Mouse (Mus musculus): Measurements from ENCODE around the gene Pspc1. TPM values are rescaled to one million over a fixed set of nuclear protein-coding genes. Genes with fewer than 3 reads are reported as not detected.
"Not testable (repeated sequence)": the region's sequence is repeated elsewhere in the genome, so short reads cannot be mapped to it uniquely, and the experiment has no call there.

Pspc1 gene
- total RNA-seq (2015) (49.9 and 53.3 TPM in 2 replicates), total RNA-seq (2017) (119 and 174 TPM in 2 replicates)

DNA sequence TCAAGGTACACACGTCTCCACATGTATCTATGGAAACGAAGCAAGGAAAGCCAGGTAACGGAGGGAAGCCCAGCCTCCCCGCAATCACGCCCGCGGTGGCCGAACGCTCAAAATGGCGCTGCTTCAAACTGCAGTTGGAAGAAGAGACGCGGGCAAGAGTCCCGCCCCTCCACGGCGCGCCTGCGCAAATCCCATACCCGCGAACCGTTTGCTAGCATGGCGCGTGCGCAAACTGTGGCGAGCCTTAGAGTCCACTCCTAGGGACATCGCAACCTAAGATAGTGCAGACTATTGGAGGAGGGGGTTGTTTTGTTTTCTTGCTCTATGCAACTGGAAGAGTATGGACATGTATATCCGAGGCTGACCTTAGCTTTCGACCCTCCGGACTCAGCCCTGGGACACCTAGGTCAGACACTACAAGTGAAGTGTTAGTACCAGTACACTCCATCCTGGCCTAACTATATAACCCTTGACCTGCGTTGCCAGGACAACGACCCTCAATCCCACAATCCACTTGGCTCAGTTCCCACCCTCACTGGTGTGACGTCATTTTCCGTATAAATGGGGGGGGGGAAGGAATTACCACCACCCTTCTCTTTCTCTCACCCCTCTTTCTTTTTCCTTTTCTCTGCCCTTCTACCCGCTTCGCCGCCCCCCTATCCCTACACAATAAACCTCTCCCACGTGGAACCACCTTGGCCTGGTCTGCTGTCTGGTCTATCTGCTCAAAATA is at the start of gene Pspc1:
Pspc1 (minus strand) TSS at position 117 of the 733 bp plus-strand sequence.
- ATAC-seq (replicated peaks; ENCODE audit: poor library complexity), result peak; percentile 85

GRCm38 (mm10) chr14:56824562-56824961 is 46.4 kb upstream of the Pspc1 start:
- ATAC-seq (replicated peaks; ENCODE audit: poor library complexity), result peak; percentile 46; the same call in 1 of the 2 replicates

DNA sequence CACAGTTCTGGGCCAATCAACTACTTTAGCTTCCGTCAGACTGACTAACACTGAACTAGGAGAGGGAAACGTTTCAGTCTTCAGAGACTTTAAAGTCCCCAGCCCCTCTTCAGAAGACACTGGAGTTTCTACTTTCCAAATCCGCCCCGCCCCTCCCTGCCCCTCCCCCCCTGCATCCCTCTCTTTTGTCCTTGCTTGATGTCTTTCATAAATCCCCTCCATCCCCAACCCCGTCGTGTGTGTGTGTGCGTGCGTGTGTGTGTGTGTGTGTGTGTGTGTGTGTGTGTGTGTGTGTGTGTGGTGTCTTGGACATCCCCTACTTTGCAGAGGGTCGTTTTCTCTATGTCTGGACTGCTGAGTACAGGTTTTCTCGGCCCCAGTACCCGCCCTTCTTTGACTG is 39.5 kb upstream of the Pspc1 start:
- ATAC-seq (replicated peaks; ENCODE audit: poor library complexity), result no peak

DNA sequence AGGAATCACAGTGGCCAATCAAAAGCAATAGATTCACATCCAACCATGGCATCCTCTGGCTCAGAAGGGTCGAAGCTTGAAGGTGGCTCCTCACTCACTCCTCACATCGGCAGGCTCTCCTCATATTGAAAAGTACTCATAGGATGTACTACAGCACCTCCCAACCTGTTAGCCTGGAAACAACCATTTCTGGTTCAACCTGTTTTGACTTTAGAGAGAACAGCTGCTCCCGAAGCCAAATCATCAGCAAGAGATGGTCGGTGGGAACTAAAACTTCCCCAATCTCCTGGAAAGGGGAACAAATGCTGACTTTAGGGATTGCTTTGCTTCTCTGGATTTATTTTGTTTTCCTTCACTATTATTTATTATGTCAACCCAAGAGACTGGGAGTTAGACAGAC is 39.0 kb upstream of the Pspc1 start:
- ATAC-seq (replicated peaks; ENCODE audit: poor library complexity), result no peak

GRCm38 (mm10) chr14:56816541-56816940 is 38.4 kb upstream of the Pspc1 start:
- ATAC-seq (replicated peaks; ENCODE audit: poor library complexity), result no peak

GRCm38 (mm10) chr14:56812520-56813036 is 34.5 kb upstream of the Pspc1 start:
- ATAC-seq (replicated peaks; ENCODE audit: poor library complexity), result peak; percentile 51

GRCm38 (mm10) chr14:56811701-56812339 is 33.7 kb upstream of the Pspc1 start, which contains the start of gene Zmym5:
TSS of gene Zmym5 (minus strand) at chr14:56811716.
- peak; percentile 87 for ATAC-seq (replicated peaks; ENCODE audit: poor library complexity)

- peak; percentile 51 for ATAC-seq (replicated peaks; ENCODE audit: poor library complexity)
These were observed 32.9 kb upstream of the Pspc1 start for GRCm38 (mm10) chr14:56810781-56811690.

DNA sequence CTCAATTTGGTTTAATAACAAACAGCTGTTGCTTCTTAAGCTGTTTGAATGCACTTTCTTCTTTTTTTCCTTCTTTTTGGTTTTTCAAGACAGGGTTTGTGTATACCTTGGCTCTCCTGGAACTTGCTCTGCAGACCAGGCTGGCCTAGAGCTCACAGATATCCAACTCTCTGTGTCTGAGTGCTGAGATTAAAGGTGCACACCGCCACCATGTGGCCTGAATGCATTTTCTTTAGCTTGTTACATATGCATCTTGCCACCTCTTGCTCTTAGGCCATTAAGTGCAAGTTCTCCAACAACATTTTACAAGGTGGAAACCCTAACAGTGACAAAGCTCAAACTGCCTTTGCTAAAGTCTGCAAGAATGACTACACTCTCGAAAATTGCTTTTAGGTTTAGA is 15.1 kb upstream of the Pspc1 start:
- ATAC-seq (replicated peaks; ENCODE audit: poor library complexity), result peak; percentile 68

DNA sequence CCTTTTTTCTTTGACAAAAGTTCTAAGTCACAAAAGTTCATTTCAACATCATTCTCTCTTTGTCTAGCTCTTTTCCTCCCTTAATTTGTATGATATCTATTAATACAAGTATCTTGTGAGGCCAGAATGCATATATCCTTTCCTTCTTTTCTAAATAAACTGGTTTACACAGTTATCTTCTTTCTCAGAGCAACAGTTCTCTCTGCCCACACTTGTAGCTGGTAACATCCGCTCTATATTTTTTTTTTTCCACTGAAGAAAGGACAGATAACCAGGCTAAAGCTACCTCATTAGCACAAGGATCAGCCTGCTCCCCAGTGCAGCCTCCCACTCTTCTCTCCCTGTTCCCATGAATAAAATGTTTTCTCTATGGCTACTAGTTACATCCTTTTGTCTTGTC is 6.5 kb upstream of the Pspc1 start:
- peak; percentile 74 for ATAC-seq (replicated peaks; ENCODE audit: poor library complexity)

GRCm38 (mm10) chr14:56778933-56779300 is 801 bp upstream of the Pspc1 start:
- no peak for ATAC-seq (replicated peaks; ENCODE audit: poor library complexity)

- peak; percentile 50 for ATAC-seq (replicated peaks; ENCODE audit: poor library complexity)
These were observed 568 bp downstream of the Pspc1 start for GRCm38 (mm10) chr14:56777360-56778136.

DNA sequence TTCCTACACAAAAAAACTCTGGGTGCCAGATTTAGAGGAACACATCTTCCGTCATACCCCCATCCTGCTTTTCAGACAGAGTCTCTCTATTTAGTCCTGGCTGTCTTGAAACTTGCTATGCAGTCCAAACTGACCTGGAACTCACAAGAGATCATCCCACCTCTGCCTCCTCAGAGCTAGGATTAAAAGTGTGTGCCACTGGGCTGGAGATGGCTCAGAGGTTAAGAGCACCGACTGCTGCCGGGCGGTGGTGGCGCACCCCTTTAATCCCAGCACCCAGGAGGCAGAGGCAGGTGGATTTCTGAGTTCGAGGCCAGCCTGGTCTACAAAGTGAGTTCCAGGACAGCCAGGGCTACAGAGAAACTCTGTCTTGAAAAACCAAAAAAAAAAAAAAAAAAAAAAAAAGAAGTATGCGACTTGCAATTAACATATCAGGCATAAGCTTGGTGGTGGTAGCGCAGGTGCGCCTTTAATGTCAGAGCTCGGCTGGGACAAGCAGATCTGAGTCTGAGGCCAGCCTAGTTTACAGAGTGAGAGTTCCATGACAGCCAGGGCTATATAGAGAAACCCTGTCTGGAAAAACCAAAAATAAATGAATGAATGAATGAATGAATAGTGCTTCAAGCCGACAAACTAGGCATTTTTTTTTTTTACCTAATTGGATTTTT is 1.4 kb downstream of the Pspc1 start:
- ATAC-seq (replicated peaks; ENCODE audit: poor library complexity), result 0 out of 2 replicates have a peak, but pooled peaks have one; percentile 21

- ATAC-seq (replicated peaks; ENCODE audit: poor library complexity), result no peak
These were observed 2.7 kb downstream of the Pspc1 start for GRCm38 (mm10) chr14:56775416-56775815.

DNA sequence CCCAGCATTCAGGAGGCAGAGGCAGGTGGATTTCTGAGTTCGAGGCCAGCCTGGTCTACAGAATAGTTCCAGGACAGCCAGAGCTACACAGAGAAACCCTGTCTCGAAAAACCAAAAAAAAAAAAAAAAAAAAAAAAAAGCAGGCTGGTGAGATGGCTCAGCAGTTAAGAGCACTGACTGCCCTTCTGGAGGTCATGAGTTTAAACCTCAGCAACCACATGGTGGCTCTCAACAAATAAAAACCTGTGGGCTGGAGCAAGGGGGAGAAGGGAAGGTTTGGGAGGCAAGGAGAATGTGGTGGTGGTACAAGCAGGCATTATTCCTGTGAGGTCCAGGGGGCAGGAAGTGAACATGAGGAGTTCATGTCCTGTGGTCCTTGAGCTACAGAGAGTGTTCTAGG is 11.7 kb downstream of the Pspc1 start:
- ATAC-seq (replicated peaks; ENCODE audit: poor library complexity), result not testable (repeated sequence)

DNA sequence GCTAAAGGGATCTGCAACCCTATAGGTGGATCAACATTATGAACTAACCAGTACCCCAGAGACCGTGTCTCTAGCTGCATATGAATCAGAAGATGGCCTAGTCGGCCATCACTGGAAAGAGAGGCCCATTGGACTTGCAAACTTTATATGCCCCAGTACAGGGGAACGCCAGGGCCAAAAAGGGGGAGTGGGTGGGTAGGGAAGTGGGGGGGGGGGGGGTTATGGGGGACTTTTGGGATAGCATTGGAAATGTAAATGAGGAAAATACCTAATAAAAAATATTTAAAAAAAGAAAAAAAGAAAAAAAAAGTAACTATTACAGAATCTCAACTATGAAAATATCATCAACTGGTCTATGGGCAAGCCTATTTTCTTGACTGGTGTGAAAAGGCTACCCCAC is 13.0 kb downstream of the Pspc1 start:
- ATAC-seq (replicated peaks; ENCODE audit: poor library complexity), result not testable (repeated sequence)

GRCm38 (mm10) chr14:56751282-56751681 is 26.8 kb downstream of the Pspc1 start:
- ATAC-seq (replicated peaks; ENCODE audit: poor library complexity), result no peak

DNA sequence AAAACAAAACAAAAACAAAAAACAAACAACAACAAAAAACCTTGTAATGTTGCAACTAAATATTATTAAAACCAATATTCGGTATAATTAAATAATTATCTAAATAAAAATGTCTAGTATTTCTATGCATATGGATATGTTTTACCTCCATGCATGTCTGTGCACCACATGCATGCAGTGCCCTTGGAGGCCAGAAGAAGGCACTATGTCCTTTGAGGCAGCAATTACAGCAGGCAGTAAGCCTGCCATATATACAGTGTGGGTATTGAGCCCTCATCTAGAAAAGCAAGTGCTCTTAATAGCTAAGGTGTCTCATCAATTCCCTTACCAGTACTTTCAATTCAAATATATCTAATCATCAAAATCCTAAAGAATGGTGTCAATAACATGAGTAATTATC is 37.9 kb downstream of the Pspc1 start:
- peak; percentile 61 for ATAC-seq (replicated peaks; ENCODE audit: poor library complexity)

DNA sequence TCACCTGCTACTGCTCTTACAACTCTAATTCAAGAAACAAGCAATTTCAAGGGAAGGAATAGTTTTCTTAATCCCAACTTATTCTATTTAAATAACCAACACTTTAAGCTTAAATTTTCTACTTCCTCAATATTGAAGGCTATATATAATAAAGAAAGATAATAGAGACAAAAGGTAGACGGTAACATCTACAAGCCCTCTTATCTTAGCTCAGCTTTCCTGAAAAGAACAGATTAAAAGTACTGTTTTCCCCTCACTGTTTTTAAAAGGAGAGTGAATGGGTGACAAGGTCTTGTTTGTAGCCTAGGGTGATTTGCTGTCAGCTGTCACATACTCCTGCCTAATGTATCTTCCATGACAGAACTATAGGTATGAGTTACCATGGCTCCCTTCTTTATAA is 51.6 kb downstream of the Pspc1 start:
- ATAC-seq (replicated peaks; ENCODE audit: poor library complexity), result no peak

- ATAC-seq (replicated peaks; ENCODE audit: poor library complexity), result no peak
These were observed 72.4 kb downstream of the Pspc1 start for GRCm38 (mm10) chr14:56705687-56706086.

Data from megakaryocyte progenitor cell, adult 5-6 weeks (primary cell).